Mouse (Mus musculus): ENCODE results near the gene Ddost.
A peak's percentile ranks its signal among the peaks of the same experiment; 100 is the strongest.

Ddost gene

DNA sequence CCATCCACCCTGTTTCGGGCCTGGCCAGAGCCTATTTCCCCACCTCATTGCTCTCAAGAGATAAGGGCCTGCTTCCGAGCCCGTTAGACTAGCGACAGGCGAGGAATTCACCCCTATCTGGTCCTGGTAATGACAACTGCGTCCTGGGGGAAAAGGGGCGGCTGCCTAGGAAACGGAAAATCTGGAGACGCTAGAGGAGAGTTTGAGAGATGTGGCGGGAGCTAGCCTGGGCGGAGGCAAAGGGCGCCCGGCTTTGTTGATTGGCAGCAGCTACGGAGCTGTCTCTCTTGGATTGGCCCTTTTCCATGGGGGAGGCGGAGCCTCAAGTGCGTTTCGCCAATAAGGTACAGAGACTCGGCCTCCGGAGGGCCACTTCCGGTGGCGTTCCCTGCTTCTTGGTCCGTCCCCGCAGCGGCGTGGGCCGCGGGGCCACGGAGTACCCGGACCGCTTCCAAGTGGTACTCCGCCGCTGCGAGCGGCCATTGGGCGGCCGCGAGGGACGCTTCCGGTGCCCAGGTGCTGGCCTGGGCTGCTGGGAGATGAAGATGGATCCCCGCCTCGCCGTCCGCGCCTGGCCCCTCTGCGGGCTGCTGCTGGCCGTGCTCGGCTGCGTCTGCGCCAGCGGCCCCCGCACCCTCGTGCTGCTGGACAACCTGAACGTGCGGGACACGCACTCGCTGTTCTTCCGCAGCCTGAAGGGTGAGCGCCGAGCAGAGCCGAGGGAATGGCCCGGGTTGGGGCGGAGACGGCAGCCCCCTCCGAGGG, at the start of gene Ddost:
TSS of gene Ddost (plus strand) at position 391 of the 765 bp plus-strand sequence.
- DNase-seq: peak; percentile 99

DNA sequence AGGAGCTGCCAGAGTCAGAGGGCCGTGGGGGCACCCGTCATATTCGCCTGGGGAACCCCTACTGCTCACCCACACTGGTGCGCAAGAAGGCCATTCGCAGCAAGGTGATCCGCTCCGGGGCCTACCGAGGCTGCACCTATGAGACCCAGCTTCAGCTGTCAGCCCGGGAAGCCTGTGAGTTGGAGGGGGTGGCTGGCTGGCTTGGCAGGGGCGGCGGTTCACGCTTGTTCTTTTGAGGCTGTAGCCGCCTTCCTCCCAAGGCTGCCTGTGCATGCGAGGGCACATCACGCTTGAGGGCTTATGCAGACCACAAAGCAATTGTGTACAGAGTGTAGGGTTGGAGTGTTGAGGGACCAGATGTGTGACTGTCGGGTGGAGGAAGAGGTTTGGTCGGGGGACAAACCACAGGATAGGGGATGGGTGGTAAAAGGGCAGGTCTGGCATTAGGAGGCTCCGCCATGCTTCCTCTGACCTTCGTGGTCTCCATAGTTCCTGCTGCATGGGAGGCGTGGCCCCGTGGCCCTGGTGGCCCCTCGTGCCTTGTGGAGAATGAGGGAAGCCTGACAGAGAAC, 47.3 kb upstream of the Ddost start:
- DNase-seq: no peak

GRCm38 (mm10) chr4:138258663-138259062, 45.9 kb upstream of the Ddost start:
- no peak for DNase-seq

GRCm38 (mm10) chr4:138259482-138259881, 45.0 kb upstream of the Ddost start:
- no peak for DNase-seq

GRCm38 (mm10) chr4:138261843-138262681, 42.5 kb upstream of the Ddost start:
- peak; percentile 91 for DNase-seq

DNA sequence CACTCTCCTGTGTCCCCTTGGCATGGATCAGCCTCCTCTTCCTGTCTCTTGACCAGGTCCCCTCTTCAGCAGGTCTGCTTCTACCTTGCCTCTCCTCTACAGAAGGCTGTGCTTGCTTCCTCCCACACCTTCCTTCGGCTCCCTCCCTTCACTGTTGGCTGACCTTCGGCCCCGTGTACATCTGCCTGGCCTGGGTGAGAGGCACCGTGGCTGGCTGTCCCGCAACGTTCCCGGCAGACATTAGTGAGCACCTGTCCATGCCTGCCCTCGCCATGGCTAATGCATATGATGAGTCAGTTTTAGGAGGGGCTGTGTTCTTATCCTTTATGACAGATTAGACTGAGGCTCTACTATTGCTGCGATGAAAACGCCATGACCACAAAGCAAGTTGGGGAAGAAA, 36.7 kb upstream of the Ddost start:
- no peak for DNase-seq

GRCm38 (mm10) chr4:138272011-138272997, 32.2 kb upstream of the Ddost start:
- peak; percentile 86 for DNase-seq

DNA sequence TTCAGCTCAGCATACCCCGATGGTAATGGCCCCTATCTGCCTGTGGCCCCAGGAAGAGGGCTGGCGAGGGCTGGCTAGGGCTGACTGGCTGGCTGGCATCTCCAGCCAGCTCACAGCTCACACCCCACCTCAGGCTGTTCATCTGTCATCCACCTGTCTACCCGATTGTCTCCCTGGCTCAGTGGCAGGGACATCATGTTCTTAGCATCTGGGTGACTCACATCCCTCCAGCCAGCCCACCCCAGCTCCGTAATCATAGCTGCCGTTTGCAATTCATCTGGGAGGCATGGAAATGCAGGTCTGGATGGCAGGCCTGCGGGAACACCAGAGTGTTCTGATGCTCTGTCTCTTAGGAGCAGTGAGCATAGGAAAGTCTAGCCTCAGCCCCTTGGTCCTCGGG, 26.2 kb upstream of the Ddost start:
- DNase-seq: peak; percentile 79

DNA sequence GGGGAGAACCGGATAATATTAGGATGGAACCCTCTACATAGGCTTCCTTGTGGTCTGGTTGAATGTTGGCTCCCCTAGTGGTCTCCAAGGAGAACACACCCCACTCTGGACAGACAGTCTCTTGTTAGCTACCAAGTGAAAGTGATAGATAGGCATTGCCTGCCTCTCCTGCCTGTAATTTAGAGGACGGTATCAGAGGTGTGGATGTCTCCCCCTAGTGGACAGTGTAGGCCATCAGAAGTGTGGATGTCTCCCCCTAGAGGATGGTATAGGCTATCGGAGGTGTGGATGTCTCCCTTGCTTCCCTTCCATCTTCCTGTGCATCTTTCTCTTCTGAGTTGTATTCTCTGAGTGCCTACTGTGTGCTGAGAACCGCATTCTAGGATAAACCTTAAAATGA, 21.7 kb upstream of the Ddost start:
- DNase-seq: peak; percentile 71

DNA sequence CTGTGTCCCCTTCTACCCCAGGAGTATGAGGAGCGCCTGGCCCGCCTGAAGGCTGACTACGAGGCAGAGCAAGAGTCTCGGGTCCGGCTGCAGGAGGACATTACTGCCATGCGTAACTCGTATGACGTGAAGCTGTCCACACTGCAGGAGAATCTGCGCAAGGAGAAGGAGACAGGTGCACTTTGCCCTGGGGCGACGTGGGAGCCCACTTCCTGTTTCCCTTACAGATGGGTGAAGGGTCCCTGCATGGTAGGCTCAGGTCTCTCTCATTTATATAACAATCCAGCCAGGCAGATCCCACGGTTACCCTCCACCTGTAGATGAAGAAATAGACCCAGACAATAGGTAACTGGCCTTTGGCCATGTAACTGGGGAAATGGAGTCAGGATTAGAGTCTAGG, 18.1 kb upstream of the Ddost start:
- no peak for DNase-seq

- no peak for DNase-seq
Observed at GRCm38 (mm10) chr4:138288691-138289090, 15.8 kb upstream of the Ddost start.

DNA sequence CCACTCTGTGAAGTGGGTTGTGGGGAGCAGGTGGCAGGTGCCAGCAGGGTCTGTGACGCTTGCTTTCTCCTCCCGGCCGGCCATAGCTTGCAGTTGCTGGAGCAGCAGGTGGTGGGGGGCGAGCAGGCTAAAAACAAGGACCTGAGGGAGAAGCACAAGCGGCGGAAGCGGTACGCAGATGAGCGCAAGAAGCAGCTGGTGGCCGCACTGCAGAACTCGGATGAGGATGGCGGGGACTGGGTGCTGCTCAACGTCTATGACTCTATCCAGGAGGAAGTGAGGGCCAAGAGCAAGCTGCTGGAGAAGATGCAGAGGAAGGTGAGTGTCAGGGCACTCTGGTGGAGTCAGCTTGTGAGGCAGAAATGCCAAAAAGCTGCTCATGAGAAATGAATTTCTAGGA, 12.5 kb upstream of the Ddost start:
- no peak for DNase-seq

GRCm38 (mm10) chr4:138293261-138293948, 11.1 kb upstream of the Ddost start:
- DNase-seq: no peak

- DNase-seq: no peak
Observed at GRCm38 (mm10) chr4:138293949-138294550, 10.5 kb upstream of the Ddost start.

DNA sequence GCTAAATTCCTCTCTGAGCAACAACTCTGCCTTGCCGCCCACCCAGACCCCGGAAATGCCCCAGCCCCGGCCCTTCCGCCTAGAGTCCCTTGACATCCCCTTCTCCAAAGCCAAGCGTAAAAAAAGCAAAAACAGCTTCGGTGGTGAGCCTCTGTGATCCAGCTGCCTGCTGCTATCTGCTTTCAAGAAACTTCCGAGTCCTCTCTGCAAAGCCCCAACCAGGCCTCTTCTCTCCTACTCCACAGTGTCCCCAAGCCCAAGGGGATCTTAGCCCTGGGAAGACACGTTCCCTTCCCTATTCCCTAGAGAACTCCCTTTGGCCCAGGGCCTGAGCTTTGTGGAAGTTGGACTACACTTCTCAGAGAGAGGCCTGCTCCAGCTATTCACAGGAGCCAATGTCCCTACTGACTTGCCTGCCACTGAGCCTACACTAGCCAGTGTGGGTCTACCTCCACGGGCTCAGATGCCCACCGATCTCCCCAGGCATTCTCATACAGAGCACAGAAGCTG, 3.2 kb upstream of the Ddost start:
- DNase-seq: no peak

DNA sequence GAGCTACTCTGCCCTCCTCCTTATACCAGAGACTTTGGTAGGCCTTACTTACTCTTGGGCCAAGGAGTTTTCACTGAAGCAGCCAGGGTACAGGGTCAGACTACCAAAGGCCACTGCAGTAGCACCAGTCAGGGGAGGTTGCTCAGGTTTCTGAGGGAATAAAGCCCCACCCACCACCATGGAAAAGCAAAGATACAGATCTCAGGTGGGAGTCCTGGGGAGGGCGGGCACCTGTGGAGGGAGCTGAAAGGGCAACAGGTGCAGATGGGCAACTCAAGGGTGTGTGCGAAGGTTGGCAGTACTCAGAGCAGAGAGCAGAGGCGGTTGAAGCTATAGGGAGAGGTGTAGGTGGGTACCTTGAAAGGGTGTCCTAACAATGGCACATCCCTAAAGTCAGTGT, 1.5 kb upstream of the Ddost start:
- no peak for DNase-seq

DNA sequence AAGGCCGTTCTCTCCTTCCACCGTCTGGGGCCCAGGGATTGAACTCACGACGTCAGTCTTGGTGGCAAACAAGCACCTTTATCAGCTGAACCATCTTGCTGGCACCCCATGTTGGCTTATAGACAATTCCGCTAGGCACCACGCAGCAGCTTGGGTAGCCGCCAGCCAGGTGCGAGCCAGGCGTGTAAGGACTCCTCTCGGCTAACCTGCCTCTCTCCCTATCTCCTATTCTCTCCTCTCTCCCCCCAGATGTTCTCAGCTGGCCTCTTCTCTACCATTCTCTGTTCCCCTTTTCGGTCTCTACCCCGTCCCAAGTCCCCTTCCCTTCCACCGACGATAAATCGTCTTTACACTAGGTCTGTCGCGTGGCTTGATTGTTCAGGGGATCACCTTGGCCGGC, 788 bp upstream of the Ddost start:
- DNase-seq: no peak

DNA sequence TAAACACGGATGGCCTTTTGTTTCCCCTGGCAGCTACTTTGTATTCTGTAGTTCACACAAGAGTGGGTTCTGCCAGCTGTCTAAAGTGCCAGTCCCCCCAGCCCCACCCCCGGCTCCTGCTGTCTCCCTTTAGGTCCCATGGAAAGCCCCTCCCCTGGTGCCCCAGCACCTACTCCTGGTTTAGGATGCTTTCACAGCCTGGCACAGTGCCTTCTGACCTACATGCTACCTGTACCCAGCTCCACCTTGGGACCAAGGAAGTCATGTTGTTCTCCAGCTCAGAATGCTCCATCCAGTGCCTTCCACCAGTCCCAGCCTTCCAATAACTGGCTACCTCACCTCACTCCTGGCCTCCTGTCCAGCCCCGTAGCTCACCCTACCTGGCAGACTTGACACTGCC, 2.5 kb downstream of the Ddost start:
- DNase-seq: no peak

GRCm38 (mm10) chr4:138307739-138308138, 3.2 kb downstream of the Ddost start:
- no peak for DNase-seq

DNA sequence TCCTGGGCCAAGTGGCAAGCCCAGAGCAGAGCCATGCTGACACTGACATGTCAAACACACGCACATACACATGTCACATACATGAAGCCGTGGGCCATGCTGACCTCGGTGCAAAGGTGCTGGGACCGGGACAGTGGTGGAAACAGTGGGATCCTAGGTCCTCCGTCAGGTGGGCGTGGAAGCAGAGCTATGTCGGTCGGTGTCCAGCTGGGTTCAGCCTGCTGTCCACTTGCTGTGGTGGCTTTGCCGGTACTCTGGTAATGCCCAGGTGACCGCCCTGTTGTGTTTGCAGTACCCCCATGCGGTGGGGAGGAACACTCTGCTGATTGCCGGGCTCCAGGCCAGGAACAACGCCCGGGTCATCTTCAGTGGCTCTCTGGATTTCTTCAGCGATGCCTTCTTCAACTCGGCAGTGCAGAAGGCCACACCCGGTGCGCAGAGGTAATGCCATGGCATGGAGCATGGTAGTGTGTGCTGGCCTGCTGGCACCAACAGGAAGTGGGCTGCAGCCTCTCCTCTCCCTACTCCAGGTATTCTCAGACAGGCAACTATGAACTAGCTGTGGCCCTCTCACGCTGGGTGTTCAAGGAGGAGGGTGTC, 5.9 kb downstream of the Ddost start:
- DNase-seq: no peak

- DNase-seq: no peak
Observed at GRCm38 (mm10) chr4:138311595-138311994, 7.1 kb downstream of the Ddost start.

Measured in right cerebral cortex, adult 18-20 months (tissue).